Mouse (Mus musculus) kidney, adult 8-10 months (tissue): ENCODE data around the gene Phospho1.

Source experiments
- DNase-seq, 2 experiments: peaks; one replicate each; pipeline ENCODE4 v3.0.0; 2022

Gene Phospho1

GRCm38 (mm10) chr11:95824071-95824876 is at the start of gene Phospho1:
Gene Phospho1, plus strand, starts transcription at chr11:95824499.
- DNase-seq: peak; percentile 84 to 86

- DNase-seq: peak; percentile 35 to 53
Measured at GRCm38 (mm10) chr11:95777323-95778297, 46.7 kb upstream of the Phospho1 start.

DNA sequence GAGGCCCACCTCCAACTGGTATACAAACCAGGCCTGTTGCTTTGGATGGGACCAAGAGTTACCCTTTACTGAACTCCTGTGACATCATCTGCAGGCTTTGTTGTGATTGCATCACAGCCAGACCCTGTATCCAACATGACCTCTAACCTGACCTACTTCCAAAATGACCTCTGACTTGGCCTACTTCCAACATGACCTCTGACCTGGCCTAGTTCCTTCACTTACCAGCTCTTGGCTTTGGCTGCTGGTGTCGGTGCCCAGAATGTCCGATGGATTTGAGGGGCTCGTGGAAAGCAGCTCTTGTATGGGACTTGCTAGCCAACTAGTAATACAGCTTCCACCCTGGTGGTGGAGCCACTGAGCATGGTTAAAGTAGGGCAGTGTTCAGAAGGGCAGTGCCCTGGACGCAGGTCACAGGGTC is 45.5 kb upstream of the Phospho1 start:
- peak in 1 of 2 experiments; percentile 25 for DNase-seq

GRCm38 (mm10) chr11:95779366-95779765 is 44.9 kb upstream of the Phospho1 start:
- DNase-seq: no peak

DNA sequence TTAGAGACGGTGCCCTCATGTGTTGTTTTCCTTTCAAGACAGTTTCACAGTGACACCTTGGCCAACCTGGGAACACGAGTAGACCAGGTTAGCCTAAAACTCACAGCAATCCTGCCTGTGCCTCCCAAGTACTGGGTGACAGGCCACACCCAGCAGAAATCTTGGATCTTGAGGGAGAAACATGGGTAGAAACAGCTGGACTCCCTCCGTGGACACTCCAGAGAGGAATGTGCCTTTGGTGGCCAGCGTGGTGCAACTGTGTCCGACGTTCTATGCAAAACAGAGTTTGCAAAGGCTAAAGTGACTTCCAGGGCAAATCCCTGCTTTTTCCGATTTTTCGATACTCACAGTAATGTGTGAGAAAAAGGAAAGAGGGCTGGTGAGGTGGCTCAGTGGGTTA is 43.8 kb upstream of the Phospho1 start:
- DNase-seq: no peak

DNA sequence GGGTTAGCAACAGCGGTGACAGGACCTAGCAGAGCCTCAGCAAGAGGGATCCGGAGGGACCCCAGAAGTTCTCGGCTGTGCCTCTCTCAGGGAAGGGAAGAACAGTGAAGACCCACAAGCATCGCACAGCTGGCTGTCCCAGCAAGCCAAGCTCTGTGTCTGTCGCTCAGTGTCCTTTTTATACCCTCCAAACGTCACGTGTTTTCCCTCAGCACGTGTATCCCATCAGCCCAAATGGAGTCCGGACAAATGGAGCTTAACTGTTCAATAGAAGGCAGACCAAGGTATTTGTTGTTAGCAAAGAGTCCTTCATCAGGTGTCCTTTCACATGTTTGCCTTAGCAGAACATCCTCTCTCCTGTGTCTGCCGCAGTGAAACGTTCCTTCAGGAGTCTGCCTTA is 42.7 kb upstream of the Phospho1 start:
- DNase-seq: no peak

DNA sequence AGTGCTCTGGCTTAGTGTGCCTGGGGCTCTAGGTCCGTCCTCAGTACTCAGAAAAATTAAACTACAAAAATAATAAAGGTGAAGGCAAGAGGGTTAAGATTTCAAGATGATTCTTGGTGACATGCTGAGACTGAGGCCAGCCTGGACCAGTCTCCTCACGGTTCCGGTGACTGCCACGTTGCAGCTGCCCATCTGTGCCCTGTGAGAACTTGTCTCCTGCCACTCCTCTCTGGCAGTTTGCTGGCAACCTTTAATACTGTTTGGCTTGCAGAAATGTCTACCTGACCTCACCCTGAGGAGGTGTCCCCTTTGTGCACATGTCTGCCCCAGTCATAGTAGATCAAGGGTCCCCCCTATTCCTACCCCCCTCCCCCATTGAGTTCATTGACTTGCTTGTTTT is 40.8 kb upstream of the Phospho1 start:
- DNase-seq: no peak

- no peak for DNase-seq
Measured at GRCm38 (mm10) chr11:95783958-95784357, 40.3 kb upstream of the Phospho1 start.

DNA sequence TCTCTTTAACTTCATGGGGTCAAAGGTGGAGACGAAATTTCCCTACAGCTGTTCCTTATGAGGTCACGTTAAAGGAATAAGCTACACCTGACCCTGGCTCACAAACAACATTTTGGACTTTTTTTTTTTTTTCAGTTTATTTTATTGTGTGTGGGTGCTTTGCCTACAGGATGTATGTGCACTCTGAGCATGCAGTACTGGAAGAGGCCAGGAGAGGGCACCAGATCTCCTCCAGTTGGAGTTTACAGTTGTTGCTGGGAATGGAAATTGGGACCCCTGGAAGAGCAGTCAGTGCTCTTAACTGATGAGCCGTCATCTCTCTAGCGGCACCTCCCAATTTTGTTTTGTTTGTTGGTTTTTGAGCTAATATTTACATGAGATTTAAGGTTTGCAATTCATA is 38.6 kb upstream of the Phospho1 start:
- DNase-seq: no peak

GRCm38 (mm10) chr11:95786511-95786910 is 37.8 kb upstream of the Phospho1 start:
- no peak for DNase-seq

DNA sequence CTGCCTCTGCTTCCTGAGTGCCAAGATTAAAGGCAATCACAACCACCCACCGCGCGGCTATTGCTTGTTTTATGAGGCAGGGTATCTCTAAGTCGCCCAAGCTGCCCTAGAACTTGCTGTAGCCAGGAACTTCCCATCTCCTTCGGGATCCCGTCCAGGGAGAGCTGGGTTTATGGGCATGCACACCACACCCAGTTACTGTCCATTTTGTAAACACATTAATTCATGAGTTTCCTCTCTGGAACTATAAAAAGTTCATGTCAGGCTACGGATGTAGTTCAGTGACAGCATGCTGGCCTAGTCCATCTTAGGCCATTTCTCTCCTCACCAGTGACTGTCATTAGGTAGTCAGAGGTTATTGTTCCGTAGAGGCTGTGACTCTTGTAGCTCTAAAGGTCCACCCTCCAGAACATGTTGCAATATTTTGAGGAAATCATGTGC is 34.8 kb upstream of the Phospho1 start:
- peak; percentile 39 to 54 for DNase-seq

DNA sequence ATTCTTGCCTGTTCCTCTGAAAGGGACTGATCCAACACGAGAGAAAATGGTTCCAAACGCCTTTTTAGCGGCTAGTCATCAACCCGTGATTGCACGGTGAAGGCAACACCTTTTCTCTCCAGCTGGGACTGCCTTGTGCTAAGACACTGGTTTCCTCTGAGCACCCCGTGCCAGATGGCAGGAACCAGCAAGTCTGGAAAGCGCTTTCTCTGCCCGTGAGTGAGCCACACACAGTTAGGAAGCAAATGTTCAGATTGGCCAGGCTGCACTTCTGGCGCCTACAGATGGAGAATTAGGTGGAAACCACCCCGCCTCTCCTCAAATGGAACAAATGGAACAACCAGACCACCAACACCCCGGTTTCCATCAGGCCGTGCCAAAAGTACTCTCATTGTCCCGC is 32.5 kb upstream of the Phospho1 start:
- DNase-seq: no peak

- DNase-seq: no peak
Measured at GRCm38 (mm10) chr11:95792950-95793509, 31.3 kb upstream of the Phospho1 start.

DNA sequence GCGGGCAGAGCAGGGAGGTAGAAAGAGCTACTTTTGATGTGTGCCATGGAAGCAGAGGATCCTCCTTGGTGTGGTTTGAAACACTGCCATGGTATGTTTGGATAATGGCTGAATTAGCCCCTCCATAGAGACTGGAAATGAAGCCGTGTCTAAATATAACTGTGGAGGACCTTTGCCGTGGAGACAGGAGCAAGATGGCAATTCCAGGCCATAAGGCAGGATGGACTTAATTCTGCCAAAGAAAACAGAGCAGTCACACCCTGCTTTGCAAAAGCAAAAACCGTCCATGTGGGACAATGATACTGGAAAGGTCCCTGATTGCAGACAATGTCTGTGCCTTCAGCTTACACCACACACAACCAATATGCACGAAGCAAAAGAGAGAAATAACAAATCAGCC is 30.1 kb upstream of the Phospho1 start:
- no peak for DNase-seq

DNA sequence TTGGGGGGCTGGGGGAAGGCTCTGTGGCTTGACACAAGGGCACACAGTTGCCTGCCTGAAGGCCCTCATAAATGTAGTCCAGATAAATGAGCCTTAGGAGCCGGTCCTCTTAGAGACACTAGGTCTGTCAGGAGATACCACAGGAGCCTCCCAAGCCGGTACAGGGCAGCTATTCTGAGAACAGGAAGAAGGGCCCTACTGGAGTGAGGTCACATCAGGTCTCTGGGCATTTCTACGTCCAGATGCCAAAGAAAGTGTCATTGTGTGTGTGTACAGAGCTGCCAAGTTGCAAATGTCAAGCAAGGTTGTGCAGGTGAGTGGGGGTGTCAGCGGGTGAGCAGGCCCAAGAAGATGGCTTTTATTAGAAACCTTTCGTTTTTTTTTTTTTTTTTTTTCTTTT is 28.7 kb upstream of the Phospho1 start:
- DNase-seq: peak; percentile 23 to 42

GRCm38 (mm10) chr11:95805010-95805409 is 19.3 kb upstream of the Phospho1 start:
- no peak for DNase-seq

DNA sequence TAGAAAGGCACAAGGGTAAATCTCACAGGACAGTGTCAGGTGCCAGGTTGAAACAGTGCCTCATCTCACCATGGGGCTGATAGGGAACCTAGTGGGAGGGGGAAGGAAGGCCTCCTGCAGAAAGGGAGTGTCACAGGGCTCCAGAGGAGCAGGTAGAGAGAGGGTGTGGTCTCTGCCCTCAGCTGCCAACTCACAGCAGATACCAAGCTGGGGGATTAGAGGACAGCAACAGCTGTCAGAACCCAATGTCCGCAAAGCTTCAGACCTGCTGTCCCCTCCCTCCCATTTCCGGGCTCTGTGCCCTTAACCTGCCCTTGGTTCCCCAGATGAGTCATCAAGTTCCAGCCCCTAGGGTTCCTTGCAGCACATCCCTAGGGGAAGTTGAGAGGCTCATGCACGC is 18.8 kb upstream of the Phospho1 start:
- peak in 1 of 2 experiments; percentile 32 for DNase-seq

- no peak for DNase-seq
Measured at GRCm38 (mm10) chr11:95807884-95808283, 16.4 kb upstream of the Phospho1 start.

DNA sequence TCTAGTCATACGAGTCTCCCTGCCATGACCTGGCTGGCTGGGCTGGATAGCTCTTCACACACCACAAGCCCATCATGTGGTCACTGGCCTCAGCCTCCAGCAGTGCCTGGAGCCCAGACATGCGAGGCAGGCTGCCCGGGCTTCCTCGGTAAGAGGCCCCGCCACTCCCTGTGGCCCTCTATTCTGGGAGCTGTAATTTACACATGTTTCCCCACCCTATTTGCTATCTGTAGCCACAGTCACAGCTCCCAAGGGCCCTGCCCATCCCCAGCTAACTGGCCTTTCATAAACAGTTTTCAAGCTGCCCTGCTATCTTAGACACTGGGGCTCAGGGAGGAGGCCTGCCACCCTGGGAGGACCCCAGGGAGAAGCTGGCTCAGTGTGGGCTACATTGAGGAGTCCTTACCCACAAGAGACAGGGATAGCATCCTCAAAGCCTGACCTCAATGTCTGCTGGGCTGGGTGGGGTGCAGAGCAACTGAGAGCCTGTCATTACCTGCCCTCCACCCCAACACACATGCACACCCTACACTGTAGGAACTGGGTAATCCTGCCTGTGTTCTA is 15.8 kb upstream of the Phospho1 start:
- no peak for DNase-seq

- no peak for DNase-seq
Measured at GRCm38 (mm10) chr11:95809603-95810002, 14.7 kb upstream of the Phospho1 start.

- DNase-seq: no peak
Measured at GRCm38 (mm10) chr11:95810828-95811227, 13.5 kb upstream of the Phospho1 start.

DNA sequence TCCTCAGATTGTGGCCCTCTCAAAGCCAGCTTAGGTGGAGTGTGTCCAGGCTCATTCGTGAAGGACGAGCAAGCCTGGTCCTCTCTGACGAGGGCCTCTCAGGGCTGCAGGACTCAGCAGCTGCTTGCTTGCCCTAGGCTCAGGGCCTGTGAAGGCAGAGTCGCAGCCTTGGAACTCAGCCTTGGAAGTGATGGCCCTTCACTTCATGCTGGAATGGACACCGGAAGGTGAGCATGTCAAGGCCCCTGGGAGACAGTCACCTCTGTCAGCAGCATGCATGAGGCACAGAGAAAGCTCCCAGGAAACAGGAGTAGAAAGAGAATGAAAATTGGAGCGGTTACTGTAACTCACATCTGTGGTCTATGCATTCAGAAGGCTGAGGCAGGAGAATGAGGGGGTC is 12.6 kb upstream of the Phospho1 start:
- DNase-seq: no peak

DNA sequence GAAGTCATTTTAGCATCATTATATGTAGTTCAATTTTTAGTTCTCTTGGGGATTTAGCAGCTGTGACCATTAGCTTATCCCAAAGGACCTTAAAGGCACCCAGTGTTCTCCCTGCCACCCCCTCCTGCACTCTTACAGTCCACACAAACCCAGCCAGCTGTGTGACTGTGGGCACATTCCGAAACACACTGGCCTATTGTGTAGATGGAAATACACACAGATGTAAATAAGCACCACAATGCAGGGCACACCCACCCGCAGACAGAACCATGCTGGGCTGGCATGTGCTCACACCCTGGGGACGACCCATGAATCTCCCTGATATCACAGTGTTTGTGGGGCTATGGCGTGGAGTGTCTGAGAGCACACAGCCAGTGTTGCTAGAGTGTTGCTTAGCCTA is 12.1 kb upstream of the Phospho1 start:
- no peak for DNase-seq
